Mouse (Mus musculus) layer of hippocampus, adult 2 months (tissue): ENCODE measurements around the gene Slitrk4. TPM values are rescaled to one million over a fixed set of nuclear protein-coding genes. Genes with fewer than 3 reads are reported as not detected.

ENCODE experiments used
- DNase-seq, 2 experiments: peaks; one replicate each; pipeline ENCODE4 v3.0.0; 2022; ENCODE audit warnings: low spot score in 2 of 2
- H3K27ac ChIP-seq: fragments of 200-600 bp; 2 replicates; pipeline ENCODE4 v1.8.1; 2022
- H3K4me3 ChIP-seq: fragments of 200-600 bp; 2 replicates; pipeline ENCODE4 v1.8.1; 2022; ENCODE audit warnings: mild to moderate bottlenecking
- CTCF ChIP-seq: fragments of 200-600 bp; conservative IDR thresholded peaks from 2 replicates; pipeline ENCODE4 v1.8.1; 2022; ENCODE audit warnings: antibody characterized with exemption, mild to moderate bottlenecking, moderate library complexity
- long read RNA-seq, 2 experiments: library from polyadenylated mRNA; stranded (forward); transcript quantifications; one replicate each; pipeline ENCODE4 v2.0.0; 2021; ENCODE audit warnings: borderline mapping rate in 2 of 2
- total RNA-seq, 2 experiments: library from RNA; stranded (reverse); gene quantifications; 2 replicates each; pipeline ENCODE4 v1.2.3; 2021

Slitrk4 gene
- 10 to 100 TPM; 43.7 to 44.6 TPM for total RNA-seq
- long read RNA-seq, experiment 1, full-length matches to known transcripts = 7 of 13 reads
- long read RNA-seq, experiment 1, partial matches to known transcripts = 0 of 13 reads
- long read RNA-seq, experiment 1, other reads (novel, unspliced or antisense) = 6 of 13 reads
- long read RNA-seq, experiment 2, full-length matches to known transcripts = 6 of 9 reads
- long read RNA-seq, experiment 2, partial matches to known transcripts = 1 of 9 reads
- long read RNA-seq, experiment 2, other reads (novel, unspliced or antisense) = 2 of 9 reads

GRCm38 (mm10) chrX:64276290-64277125 lies at the start of gene Slitrk4:
TSS of gene Slitrk4 (minus strand) at chrX:64276996.
- Histone ChIP-seq H3K27ac (peak within 1 kb of the TSS; percentile 80), H3K4me3 (peak within 1 kb of the TSS; percentile 60)
- DNase-seq = peak in 1 of 2 experiments; percentile 13
- TF ChIP-seq CTCF = no peak

DNA sequence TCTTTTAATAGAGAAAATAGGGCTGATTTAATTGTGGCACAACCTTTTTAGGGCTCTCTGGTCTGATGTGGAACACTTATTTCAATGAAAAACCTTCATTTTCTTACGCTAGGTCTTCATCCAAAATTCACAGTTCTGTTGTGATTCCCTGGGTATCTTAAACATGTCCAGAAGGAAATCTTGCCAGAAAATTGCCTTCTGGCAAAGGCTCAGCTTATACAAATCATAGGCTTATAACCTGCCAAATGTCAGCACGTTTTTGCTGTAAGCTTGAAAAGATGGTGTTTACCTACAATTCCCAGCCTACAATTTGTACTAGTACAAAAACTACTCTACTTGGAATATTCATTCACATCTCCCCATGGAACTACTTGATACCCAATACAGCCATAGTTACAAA lies 42.7 kb upstream of the Slitrk4 start:
- no peak overlapping the region for H3K4me3 ChIP-seq
- no peak for TF ChIP-seq CTCF
- no peak for DNase-seq
- no peak overlapping the region for H3K27ac ChIP-seq

DNA sequence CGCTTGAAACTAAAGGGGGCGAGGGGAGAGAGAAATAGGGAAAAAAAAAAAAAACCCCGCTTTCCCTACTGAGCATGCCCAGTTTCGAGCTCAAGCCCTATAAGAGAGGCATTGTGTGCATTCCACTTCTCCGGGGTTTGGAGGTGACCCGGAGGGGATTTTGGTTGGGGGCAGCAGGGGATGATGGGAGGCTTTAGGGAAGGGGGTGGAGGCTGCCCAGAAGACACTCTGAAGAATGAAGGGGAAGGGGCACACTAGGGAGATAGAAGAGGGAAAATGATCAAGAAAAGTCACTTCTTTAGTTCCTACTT lies 1.1 kb upstream of the Slitrk4 start:
- Histone ChIP-seq H3K4me3 (no peak overlapping the region; the same call in 1 of the 2 replicates), H3K27ac (no peak overlapping the region)
- DNase-seq = no peak
- TF ChIP-seq CTCF = no peak

GRCm38 (mm10) chrX:64277126-64277990 lies 562 bp upstream of the Slitrk4 start:
- peak; percentile 28; the same call in 1 of the 2 replicates for TF ChIP-seq CTCF
- H3K27ac ChIP-seq = peak overlapping the region; percentile 80
- DNase-seq = peak in 1 of 2 experiments; percentile 22

DNA sequence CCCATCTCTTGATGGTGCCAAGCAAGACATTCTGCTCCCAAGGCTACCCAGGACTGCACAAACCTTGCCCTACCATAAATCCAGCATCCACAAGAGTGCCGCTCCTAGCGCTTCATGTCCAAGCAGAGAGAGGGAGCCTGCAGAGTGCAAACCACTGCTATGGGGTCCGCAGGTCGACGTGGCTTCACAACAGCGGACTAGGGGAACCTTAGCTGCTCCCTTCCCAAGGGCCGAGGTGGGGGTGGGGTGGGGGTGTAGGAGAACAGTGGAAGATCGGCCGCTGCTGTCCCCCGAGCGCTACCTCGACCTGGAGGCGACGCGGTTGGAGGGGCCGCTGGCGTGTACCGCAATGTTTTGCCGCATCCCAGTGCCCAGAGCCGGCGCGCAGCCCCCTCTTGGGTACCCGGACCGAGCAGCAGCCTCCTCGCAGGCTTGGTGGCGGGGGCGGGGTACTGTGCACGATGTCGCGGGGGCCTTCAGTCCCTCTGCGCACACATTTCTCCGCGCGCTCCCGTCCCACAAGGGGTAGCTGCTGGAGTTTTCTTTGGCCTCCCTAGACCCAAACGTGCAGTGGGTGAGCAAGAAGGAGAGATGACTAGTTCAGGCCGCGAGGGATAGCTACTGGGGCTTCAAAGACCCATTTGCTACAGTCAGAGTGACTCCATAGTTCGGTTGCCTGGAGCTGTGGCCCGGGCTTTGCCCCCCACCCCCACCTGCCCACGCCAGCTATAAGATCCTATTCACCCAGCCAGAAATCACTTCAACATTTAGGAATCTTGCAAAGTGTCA lies 1.1 kb downstream of the Slitrk4 start:
- Histone ChIP-seq H3K27ac (peak overlapping the region; percentile 80), H3K4me3 (peak overlapping the region; percentile 60)
- peak in 1 of 2 experiments; percentile 16 for DNase-seq
- TF ChIP-seq CTCF = no peak

More at GRCm38 (mm10) chrX:64277126-64277990, 562 bp upstream of the Slitrk4 start:
- H3K4me3 ChIP-seq = peak overlapping the region; percentile 60

GRCm38 (mm10) chrX:64263481-64263880 lies 13.3 kb downstream of the Slitrk4 start:
- no peak for TF ChIP-seq CTCF
- Histone ChIP-seq H3K4me3 (no peak overlapping the region), H3K27ac (no peak overlapping the region)
- no peak for DNase-seq

Other genes with a start within 250 kb of the Slitrk4 start
- not detected for gene Gm6760, start 124.8 kb downstream of the Slitrk4 start, total RNA-seq
- not detected for gene 3830417A13Rik, start 103.4 kb downstream of the Slitrk4 start, total RNA-seq